Mouse (Mus musculus) neural tube, embryonic 15.5 days (tissue): ENCODE measurements around the gene Stambp. TPM values are rescaled to one million over a fixed set of nuclear protein-coding genes. Genes with fewer than 3 reads are reported as not detected.

Experiments used
- ATAC-seq: fragments of 200-750 bp; cut with Nextera tagmentation; 2 replicates; pipeline ENCODE4 v1.8.0; 2017; ENCODE audit warnings: mild to moderate bottlenecking, moderate TSS enrichment, moderate library complexity; ENCODE audit not compliant: low FRiP score
- H3K27ac ChIP-seq: fragments of 300-500 bp; sonication (generic); replicated peaks from 2 replicates; pipeline ENCODE4 v1.5.1; 2015; ENCODE audit warnings: mild to moderate bottlenecking, inconsistent platforms
- H3K27me3 ChIP-seq: fragments of 300-500 bp; sonication (generic); replicated peaks from 2 replicates; pipeline ENCODE4 v1.6.1; 2015; ENCODE audit warnings: inconsistent platforms
- H3K36me3 ChIP-seq: fragments of 300-500 bp; sonication (generic); 2 replicates; pipeline ENCODE4 v1.6.1; 2015; ENCODE audit warnings: inconsistent platforms
- H3K4me1 ChIP-seq: fragments of 300-500 bp; sonication (generic); 2 replicates; pipeline ENCODE4 v1.6.1; 2015; ENCODE audit warnings: inconsistent platforms
- H3K4me2 ChIP-seq: fragments of 300-500 bp; sonication (generic); 2 replicates; pipeline ENCODE4 v1.6.1; 2015; ENCODE audit warnings: inconsistent platforms, mild to moderate bottlenecking, moderate library complexity
- H3K4me3 ChIP-seq: fragments of 300-500 bp; sonication (generic); replicated peaks from 2 replicates; pipeline ENCODE4 v1.5.1; 2015; ENCODE audit warnings: mild to moderate bottlenecking, inconsistent platforms
- H3K9ac ChIP-seq: fragments of 300-500 bp; sonication (generic); replicated peaks from 2 replicates; pipeline ENCODE4 v1.6.1; 2015; ENCODE audit warnings: mild to moderate bottlenecking, inconsistent platforms
- H3K9me3 ChIP-seq: fragments of 300-500 bp; sonication (generic); replicated peaks from 2 replicates; pipeline ENCODE4 v1.6.1; 2016; ENCODE audit warnings: inconsistent platforms
- WGBS: fragments of 180-500 bp; shearing (Covaris S2); methylation state at CpG from one replicate; pipeline ENCODE4 v1.1.7; 2015; ENCODE audit warnings: mixed read lengths; 5-methylcytosine and 5-hydroxymethylcytosine counted together
- polyA plus RNA-seq: library from polyadenylated mRNA; unstranded; fragments of >200 nt; fragmentation: Nextera tagmentation; extraction: Ambion mirVana; gene quantifications from 2 replicates; pipeline ENCODE4 v1.2.1, GENCODE M21; 2015

Stambp gene
- polyA plus RNA-seq, 1 experiment from 2014 or later = 60.2 TPM

DNA sequence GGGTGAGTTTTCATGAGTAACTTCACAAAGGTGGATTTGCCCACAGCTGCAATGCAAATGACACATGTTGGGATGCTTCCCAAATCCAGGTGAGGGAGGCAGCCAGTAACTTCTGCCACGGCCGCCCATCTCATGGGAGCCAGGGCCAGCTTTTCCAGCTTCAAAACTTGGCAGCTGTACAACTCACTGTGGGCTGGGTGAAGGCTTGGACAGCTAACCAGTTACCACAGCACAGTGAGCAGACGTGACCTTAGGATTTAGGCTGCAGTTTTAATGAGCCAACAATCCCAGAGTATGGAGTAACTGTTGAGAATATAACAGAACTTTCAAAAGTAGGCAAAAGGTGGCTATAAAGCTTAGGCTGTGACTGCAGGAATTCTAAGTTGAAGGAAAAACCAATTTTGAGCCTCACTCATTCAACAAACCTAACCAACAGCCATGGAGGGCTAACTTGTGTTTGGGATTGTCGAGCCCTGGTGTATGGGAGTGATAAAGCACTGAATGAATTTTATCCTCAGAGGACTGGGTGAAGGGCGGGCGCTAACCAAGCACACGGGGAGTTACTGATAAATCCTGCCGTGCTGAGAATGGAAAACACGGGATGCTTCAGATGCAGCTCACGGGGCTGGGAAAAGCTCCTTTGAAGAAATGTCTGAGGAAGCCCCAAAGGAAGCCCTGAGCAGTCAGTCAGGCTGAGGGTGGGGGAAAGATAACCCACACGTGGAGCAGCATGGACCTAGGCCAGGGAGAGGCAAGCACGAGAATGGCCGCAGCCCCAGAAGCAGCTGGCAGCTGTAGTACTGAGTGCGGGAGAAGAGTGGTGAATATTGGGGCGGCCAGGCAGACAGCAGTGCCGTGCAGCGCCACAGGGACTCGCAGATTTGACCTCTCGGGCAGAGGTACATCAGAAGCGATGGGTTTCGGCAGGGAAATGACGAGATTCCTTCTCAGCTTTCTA, 75.5 kb downstream of the Stambp start:
- Histone ChIP-seq H3K36me3 (peaks cover 20% of the 10 kb centered on the region), H3K9me3 (no peaks in the 10 kb centered on the region), H3K4me3 (no peak overlapping the region), H3K27ac (no peak overlapping the region), H3K27me3 (no peaks in the 10 kb centered on the region), H3K4me1 (no peaks in the 10 kb centered on the region; the same call in 1 of the 2 replicates), H3K9ac (no peak overlapping the region), H3K4me2 (no peak overlapping the region)
- ATAC-seq = no peak
- WGBS = 88% methylated on average over 22 of the region's 22 CpGs

DNA sequence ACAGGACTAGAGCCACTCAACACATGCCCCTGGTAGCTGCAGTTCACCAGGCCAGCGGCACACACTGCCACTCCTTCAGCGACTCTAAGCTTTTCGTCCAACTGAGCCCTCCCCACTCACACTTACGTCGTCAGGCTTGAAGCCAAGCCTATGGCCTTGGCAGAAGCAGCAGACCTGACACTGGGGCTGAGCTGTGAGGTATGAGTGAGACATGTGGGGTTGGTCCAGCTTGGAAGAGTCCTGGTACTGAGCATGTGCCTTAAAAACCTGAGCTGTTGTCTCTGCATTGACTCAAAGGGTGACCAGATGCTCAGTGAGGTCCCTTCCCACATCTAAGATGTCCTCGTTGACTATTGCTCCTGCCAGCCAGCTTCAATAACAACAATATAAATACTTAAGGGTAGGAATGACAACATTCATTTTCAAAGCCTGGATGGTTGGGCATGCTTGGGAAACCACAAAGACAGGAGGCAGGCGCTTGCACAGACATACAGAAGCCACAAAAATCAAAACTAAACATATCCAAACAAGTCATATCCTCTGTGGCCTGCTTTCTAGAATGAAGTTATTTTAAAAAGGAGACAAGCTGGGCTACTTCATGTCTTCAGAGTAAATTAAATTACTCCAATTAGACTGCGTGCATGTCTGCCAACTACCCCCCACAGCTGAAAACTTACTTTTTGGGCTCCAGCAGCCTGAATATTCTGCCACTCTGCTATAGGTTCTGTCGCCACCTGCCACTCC, 76.3 kb downstream of the Stambp start:
- H3K36me3 ChIP-seq = peaks cover 20% of the 10 kb centered on the region
- WGBS = 89% methylated on average over 9 of the region's 9 CpGs
- no peak overlapping the region for H3K9ac ChIP-seq

More for the DNA sequence above, 76.3 kb downstream of the Stambp start:
- Histone ChIP-seq H3K27me3 (no peaks in the 10 kb centered on the region), H3K4me2 (no peak overlapping the region), H3K9me3 (no peaks in the 10 kb centered on the region), H3K4me1 (no peaks in the 10 kb centered on the region; the same call in 1 of the 2 replicates), H3K27ac (no peak overlapping the region), H3K4me3 (no peak overlapping the region)
- ATAC-seq = no peak

Other genes with a start within 250 kb of the Stambp start
- 30.9 and 34.7 TPM in 2 replicates for gene Mthfd2, start 246.8 kb downstream of the Stambp start, polyA plus RNA-seq
- 20.2 and 31.3 TPM in 2 replicates for gene Mob1a, start 246.7 kb downstream of the Stambp start, polyA plus RNA-seq
- gene Bola3, start 223.6 kb downstream of the Stambp start, polyA plus RNA-seq = 60.1 and 73.0 TPM in 2 replicates
- 57.9 and 58.9 TPM in 2 replicates for gene Tet3, start 113.6 kb downstream of the Stambp start, polyA plus RNA-seq
- 74.3 and 74.4 TPM in 2 replicates for gene Dguok, start 65.8 kb downstream of the Stambp start, polyA plus RNA-seq
- 2.3 and 128 TPM in 2 replicates for gene Actg2, start 36.5 kb downstream of the Stambp start, polyA plus RNA-seq
- gene Clec4f, start 83.5 kb upstream of the Stambp start, polyA plus RNA-seq = not detected in 2 replicates
- gene Cd207, start 105.1 kb upstream of the Stambp start, polyA plus RNA-seq = not detected in 2 replicates
- gene Vax2, start 138.5 kb upstream of the Stambp start, polyA plus RNA-seq = not detected in 2 replicates
- gene Atp6v1b1, start 170.3 kb upstream of the Stambp start, polyA plus RNA-seq = not detected in 2 replicates
- gene Ankrd53, start 189.9 kb upstream of the Stambp start, polyA plus RNA-seq = 0.19 TPM in 1 of 2 replicates, not detected in the other
- gene Tex261, start 203.1 kb upstream of the Stambp start, polyA plus RNA-seq = 72.3 and 73.2 TPM in 2 replicates
- gene Nagk, start 222.3 kb upstream of the Stambp start, polyA plus RNA-seq = 105 and 113 TPM in 2 replicates